Mouse (Mus musculus): ENCODE data around the gene Pdlim3. TPM values are rescaled to one million over a fixed set of nuclear protein-coding genes. Genes with fewer than 3 reads are reported as not detected.
"Not testable (repeated sequence)": the region's sequence is repeated elsewhere in the genome, so short reads cannot be mapped to it uniquely, and the experiment has no call there.

Pdlim3 gene
- not detected for polyA plus RNA-seq (2017; shearing (Covaris generic))

DNA sequence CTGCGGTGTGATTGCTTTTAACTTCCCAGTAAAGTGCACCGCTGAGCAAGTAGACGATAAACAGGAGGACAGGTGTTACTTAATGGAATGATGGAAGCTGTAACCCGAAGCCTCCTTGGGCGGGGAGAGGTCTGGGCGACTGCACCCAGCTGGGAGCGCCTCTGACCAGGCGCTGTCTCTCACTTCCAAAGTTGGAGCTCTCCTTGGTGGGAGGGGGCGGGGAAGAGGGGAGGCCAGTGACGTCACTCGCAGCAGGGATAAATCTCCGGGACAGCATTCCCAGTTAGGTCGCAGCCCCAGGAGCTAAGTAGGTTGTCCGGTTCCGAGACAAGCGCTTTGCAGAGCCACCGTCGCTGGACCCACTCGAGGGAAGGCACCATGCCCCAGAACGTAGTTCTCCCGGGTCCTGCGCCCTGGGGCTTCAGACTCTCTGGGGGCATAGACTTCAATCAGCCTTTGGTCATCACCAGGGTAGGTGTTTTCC lies at the start of gene Pdlim3:
Gene Pdlim3, plus strand, starts transcription at position 260 of the 484 bp plus-strand sequence.
- no peak for ATAC-seq

DNA sequence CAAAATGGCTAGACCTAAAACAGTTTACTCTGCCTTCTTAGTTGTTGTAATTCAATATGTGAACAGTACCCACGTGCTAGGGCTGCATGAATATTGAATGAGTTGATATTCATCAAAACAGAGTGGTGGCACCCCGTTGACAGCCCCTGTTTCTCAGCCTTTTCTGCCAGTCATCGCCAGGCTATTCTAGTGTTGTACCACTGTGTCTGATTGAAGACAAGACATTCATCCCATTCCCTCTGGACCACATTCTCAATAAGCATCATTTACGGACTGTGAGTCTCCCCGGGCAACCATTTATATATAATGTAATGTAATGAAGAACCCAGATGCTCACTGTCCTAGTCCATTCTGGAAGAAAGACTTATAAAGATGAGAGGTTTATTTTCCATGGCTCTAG lies 42.0 kb upstream of the Pdlim3 start:
- no peak for ATAC-seq

DNA sequence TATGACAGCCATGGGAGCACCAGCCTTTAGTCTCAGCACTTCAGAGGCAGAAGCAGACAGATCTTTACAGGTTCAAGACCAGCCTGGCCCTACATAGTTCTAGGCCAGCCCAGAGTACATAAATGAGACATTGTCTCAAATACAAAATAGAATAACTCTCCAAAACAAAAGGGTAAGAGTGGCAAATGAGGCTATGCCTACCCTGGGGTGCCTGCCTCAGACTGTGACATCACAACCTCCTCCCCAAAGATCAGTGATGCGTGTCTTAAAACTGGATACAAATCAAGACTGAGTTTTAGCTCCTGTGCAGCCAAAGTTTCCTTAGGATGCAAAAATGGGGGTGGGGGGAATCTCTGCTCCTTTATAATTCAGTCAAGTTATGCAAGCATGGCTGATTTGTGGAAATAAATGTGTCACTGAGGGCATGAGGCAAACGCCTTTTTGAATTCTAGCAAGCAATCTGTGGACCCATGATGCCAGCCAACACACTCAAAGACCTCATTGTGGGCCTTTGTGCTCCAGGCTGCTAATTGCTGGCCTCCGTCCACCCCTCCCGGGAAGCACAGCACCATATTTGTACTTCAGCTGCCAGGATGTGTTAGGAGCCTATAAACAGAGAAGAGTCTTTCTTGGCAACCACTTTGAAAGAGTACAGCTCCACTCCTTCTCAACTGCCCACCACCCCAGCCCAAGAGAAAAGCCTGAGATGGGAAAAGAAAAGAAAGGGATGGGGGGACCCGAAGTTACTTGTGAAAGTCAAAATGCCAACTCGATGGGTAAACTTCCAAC lies 41.0 kb upstream of the Pdlim3 start:
- ATAC-seq = no peak

DNA sequence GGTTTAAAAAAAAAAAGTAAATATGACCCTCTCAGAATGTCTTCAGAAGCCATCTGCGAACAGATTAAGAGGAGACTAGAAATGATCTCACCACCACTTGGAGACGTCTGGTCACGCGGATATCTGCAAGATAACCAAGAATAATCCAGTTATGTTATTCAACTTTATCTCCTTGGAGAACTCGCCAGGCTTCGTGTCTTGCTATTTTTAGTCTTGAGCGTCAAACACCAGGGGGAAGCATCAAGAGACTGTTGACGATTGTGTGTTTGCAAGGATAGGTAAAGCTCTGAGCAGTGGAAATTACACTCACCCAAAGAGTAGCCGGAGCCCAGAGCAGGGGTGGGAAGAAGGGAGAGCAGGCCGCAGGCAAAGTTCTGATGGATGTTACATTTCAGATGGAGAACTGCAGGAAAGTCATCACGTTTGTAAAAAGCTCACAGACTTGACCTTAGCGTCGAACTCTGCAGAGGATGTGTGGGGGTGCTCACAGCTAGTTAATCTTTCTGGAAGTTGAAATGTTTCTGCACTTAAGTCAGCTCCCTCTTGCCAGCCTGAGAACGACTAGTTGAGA lies 40.3 kb upstream of the Pdlim3 start:
- ATAC-seq = no peak

DNA sequence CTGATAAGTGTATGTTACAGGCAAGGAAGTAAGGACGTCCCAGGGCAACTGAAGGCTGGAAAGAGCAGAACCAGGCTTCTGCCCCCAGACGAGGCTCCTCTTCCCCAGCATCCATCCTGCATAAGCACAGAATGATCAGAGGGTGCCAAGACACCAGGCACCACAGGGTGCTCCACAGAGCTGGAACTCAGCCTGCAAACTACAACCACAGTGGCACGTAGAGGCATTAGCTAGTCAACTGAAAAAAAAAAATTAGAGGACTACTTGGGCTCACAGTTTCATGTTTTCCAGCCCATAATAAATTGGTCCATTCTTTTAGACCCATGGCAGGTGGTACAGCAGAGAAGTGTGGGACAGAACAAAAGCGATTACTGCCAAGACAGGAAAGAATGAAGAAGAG lies 39.4 kb upstream of the Pdlim3 start:
- ATAC-seq = no peak

DNA sequence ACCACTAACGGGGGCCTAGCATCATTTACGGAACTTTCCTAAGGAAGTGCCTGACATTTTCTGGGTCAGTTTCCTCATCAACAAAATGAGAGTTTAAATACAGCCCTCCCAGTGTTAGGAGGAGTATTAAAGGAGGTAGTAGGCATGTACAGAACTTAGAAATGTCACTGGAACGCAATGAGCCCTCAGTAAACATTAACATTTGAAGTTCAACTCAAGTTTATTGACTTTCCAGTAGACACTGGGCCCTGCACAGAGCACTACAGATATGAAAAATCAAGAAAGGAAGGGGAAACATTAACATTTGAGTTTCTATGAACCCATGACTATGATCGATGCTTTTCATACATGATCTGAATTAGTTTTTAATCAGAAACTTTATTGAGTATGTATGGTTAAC lies 30.1 kb upstream of the Pdlim3 start:
- no peak for ATAC-seq

DNA sequence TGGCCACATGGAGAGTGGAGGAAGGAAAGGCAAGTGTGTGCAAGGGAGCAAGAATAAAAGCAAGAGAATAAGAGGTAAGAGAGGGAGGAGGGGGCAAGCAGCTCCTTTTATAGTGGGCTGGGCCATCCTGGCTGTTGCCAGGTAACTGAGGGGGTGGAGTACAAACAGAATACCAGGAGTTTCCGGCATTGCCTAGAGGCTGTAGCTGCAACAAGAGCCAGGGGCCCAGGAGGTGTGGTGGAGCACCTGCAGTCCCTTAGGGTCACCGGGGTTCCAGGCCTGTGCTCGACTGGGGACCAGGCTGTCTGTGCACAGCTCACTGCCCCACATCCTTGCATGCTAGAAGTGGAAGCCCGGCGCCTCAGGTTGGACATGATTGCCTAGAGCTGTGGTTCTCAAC lies 27.5 kb upstream of the Pdlim3 start:
- ATAC-seq = no peak

DNA sequence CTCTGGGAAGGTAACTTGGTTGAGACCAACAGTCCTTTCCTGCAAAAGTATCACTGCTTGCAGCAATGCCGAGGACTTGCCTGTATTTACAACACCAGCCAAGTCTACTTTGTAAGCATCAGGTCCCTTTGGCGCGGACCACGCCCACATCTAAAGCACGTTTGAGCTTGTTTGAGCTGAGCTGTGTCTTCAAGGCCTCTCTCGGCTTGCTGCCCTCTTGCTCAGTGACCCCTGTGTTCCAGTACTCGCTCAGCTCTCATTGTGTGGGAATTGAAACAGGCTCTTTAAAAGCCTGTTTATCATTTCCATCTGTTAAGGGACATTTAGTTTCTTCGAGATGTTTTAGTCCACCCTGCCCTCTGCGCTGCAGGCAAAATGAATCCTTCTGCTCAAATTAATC lies 26.9 kb upstream of the Pdlim3 start:
- ATAC-seq = no peak

DNA sequence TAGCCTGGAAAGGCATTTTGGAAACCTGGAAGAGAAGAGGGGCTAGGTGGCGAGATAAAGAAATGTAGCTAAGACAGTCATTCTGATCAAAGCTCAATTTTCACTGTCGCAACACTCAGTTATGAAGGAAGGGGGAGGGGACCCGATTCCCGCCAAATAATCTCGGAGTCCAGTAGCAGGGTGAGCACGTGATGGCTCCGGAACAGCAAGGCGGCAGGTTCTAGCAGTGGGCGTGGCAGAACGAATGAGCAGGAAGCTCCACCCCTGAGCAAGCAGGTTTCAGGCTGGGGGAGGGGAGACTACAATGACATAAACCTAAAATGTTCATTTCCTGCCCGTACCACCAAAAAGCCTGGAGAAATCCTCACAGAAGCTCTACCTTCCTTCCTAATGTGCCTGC lies 13.7 kb upstream of the Pdlim3 start:
- ATAC-seq = not testable (repeated sequence)

DNA sequence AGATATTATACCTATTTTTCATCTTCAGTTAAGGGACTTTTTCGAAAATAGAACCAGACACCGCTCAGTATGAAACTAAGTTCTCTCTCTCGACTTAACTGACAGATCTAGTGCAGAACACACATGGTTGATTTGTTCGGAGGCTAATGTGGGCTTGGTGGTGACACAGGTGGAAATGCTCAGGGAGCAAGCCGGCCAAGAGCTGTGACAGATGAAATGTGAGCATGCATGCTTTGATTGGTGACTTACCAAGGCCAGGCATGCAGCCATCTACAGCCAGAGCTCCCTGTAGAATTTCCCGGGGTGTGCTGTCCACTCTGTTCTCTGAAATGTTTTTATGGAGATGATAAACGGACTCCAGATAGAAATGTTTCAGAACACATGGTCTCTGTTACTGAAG lies 13.2 kb upstream of the Pdlim3 start:
- no peak for ATAC-seq

DNA sequence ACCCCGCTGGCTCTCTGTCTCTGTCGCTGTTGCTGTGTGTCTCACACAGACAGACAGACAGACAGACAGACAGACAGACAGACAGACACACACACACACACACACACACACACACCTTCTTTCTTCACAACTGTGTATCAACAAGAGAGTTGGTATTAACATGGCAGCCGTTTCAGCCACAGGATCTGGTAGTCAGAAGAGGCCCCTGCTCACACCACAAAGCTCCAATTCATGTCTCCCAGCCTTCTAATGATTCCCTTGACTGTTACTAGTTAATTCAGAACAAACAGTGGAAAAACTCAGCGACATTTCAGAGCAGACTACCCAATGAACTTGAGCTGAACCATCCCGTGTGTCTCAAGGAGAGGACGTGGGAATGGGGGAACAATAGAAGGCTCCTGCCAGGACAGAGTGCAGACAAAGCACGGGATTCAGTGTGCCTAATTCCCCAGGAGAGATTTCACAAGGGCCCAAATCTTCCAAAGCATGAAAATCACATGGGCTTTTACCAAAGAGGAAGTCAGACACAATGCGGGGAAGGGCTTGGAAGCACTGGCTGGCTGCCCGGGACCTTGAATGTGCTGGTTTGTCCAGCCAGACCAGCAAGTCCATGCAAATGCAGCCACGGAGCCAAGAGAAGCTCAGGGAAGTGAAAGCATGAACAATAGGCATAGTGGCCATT lies 10.2 kb upstream of the Pdlim3 start:
- no peak for ATAC-seq

DNA sequence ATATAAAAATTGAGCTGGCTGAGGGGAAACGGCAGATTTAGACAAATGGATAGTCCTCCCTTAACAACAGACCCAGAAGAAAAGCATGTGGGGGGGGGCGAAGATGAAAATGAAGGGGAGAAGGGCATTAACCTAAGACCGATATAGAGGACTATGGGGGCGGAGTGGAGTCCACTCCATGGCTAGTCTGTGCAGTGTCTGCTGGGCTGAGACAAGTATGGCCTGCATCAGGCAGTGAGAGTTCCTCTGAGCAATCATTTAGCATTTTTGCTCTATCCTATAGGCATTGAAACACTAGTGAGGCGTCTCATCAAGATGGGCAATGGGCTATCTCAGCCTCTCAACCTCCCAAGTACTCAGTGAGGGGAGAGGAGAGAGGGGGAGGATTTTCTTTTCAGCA lies 8.9 kb upstream of the Pdlim3 start:
- no peak for ATAC-seq

DNA sequence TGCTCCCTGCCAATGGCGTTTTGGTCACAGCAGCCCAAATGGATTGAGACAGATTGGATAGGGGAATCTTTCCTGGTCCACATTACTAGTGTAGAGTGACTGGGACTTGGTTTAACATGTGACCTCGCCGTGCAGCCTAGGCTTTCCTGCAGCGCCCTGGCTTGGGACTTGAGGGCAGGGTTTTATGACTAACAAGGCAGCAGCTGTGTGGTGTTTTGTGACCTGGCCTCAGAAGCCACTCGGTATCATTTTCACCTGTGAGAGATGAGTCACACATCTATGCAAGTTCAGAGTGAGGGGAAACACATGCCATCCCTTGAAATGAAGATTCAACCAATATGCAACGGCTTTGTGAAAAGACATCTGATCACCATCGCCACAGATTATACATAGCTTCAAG lies 7.6 kb upstream of the Pdlim3 start:
- ATAC-seq = no peak

DNA sequence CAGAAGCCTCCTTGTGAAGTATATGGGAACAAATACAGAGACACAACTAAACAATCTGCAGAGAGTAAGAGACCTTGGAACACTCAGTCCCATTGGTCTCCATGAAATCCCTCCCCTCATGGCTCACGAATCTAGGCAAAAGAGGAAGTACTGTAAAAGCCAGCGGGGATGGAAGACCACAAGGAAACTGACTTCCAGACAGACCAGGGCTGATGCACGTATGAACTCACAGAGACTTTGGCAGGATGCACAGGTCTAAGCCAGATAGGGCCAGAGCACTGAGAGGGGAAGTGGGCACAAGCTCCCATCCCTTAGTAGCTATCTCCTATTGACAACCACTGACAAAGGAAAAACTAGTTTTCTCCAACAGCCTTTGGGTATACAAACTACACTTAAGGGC lies 4.8 kb upstream of the Pdlim3 start:
- no peak for ATAC-seq

DNA sequence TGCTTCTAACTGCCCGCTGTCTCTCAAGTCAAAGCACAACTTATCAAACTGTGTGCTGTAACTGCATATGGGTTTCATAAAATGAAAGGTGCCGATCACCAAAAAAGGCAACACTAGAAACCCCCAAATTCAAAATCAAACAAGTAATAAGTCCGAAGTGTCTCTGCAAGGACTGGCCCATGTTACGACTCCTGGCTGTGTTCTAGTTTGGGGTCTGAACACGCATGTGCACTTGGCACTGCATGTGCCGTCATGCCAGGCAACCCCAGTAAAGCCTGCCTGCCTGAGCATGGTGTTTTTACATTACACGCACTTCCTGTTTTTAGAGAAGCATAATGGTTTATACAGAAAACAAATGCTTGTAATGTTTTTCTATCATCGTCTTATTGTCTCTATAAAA lies 3.5 kb upstream of the Pdlim3 start:
- no peak for ATAC-seq

DNA sequence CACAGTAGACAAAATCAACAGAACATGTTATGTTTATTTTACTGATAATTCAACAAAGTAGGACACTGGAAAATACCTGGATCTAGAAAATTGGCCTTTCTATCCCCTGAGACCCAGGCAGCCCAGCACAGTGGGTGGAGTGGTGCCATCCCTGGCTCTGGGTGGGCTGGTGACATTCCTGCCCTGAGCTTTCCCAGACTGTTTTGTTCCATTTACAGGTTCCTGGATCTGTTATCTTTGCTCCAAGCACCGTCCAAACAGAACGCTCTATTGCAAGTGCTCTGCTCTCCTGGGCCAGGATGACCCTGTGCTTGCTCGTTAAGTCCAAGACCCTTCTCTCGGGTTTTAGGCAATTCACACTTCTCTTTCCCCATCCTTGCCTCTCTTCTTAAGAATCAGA lies 1.5 kb upstream of the Pdlim3 start:
- no peak for ATAC-seq

DNA sequence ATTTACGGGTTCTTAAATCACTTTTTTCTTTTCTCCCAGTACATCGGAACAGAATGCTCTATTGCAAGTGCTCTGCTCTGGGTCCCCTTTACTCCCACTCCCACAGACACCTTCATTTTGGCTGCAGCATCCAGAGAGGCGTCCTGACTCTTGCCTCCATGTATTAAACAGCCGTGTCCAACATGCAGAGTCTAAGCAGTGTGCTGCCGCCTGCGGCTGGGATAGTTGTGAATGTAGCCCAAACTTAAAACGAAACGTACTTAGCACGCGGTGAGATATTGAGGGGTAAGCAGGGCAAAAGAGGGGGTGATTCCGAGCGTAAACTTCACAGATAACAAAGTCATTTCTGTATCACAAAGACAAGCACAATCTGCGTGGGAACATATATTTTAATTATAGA lies 709 bp upstream of the Pdlim3 start:
- no peak for ATAC-seq

DNA sequence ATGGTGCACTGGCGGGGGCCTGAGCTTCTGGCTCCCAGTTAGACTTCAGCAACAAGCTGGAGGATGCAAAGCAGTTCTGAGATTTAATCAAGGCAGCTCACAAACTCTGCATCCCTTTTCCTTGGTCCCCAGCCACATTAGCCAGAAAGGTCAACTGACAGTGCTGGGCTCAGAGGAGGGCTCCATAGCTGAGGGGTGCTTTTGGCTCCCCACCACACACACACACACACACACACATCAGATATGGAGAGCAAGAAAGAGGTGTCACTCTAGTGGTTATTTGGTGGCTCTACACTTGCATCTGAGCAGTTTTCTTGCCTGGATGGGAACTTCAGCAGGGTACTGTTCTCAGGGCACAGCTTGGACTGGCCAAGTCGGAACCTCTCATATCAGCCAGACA lies 514 bp downstream of the Pdlim3 start:
- no peak for ATAC-seq

DNA sequence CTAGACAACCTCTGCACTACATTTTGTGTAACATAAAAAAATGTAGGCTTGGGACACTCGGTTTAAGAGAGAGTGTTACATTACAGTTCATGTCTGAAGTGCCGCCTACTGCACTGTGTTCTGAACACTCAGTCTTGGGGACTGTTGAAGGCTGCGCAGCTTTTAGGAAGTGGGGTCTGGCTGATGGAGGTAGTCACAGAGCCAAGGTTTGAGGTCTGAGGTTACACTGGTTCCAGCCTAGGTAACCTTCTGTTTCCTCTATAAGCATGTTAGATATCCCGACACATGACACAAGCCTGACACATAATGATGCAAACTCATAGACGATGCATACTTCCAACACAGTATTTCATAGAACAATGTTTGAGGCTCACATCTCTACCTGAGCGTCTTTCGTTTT lies 4.5 kb downstream of the Pdlim3 start:
- ATAC-seq = no peak

DNA sequence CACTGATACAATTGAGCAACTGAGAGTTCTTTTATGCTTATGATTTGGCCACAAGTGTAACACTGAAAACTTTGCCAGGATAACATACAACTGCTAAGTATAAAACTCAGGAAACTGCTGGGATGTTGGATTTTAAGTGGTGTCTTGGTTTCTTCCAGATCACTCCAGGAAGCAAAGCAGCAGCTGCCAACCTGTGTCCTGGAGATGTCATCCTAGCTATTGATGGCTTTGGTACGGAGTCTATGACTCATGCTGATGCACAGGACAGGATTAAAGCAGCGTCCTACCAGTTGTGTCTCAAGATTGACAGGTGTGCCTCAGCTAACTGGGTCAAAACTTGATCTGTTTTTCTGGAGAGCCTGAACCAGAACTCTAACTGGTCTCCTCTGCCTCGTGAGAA lies 11.3 kb downstream of the Pdlim3 start:
- ATAC-seq = no peak

DNA sequence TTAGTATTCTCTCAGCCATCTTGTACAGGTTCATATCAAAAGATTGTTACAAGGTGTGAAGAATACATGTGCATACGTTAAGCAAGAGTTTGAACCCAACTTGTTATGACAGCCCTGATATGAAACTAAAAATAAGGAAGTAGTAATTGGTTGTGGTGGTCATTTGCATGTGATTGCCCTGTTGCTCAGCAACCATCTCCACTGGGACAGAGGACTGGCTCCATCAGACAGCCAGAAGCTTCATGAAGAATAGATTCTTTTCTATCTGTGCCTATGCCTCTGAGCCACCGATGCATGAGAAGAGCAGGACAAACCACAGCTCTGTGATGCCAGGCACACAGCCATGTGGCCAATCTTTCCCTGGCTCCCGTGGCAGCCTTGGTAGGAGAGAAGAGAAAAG lies 14.5 kb downstream of the Pdlim3 start:
- ATAC-seq = no peak

DNA sequence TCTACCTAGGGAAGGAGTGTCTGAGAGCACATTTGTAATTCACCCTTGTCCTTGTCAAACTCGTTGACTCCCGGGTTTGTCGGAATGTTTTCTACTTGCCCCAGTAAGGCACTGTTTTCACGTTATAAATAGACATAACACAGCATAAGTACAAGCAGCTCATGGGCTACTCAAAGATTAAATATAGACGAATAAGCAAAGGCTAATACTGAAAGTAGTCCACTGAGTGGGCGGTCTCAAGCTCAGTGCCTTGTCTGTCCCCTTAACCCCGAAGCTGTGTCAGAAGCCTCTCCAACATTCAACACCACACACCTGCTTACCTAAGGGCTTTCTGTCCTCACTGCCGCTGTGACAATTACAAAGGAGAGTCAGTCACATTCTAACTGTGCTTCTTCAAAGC lies 16.4 kb downstream of the Pdlim3 start:
- no peak for ATAC-seq

DNA sequence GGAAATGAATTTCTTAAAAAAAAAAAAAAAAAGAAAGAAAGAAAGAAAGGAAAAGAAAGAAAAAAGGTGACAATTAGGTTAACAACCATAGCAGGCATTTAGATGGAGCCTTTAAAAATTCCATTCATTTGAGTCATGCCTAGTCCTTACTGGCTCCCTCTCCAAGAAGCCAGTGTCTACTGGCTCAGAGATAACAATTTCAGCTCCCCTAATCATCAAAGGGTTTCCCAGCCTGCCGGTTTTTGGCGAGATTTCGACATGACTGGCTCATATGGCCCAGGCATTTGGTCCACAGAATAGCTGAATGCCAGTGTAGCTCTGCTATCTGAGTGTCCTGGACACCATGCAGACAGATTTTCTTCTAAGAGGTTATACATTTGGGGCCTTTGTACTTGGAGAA lies 18.4 kb downstream of the Pdlim3 start:
- ATAC-seq = no peak

DNA sequence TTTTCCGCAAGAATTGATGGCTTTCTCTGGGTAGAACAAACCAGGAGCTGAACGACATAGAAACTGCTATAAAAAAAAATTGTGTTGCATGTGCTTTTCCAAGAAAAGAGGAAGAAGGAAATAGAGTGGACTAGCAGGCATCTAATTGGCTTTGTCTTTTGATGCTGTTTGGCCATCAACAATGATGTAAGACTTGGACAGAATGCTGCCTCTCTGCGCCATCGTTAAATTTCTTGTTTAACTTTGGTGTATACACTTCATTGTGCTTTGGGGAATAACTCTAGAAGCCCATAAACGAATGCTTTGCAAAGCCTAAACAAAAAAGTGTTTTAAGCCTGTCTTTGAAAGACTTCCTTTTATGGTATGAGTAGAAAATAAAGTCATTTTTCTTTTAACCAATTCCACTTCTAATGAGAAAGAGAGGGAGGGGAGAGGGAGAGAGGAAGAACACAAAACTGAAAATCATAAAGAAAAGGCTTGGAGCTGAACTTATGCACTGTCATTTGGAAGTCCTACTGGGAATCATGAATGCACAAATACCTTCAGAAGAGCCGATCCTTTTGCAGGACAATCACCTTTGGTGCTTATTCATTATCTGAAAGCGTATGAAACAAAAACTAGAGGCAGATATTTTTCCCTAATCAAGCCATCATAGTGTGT lies 20.5 kb downstream of the Pdlim3 start:
- ATAC-seq = no peak
